Mouse (Mus musculus) activated CD4-positive, CD25-positive, alpha-beta regulatory T cell, adult 4 months (primary cell): ENCODE data around the gene L3mbtl1. TPM values are rescaled to one million over a fixed set of nuclear protein-coding genes. Genes with fewer than 3 reads are reported as not detected.
"Not testable (repeated sequence)": the region's sequence is repeated elsewhere in the genome, so short reads cannot be mapped to it uniquely, and the experiment has no call there.

Source experiments
- ATAC-seq: one replicate; pipeline ENCODE4 v1.8.0; 2017
- polyA plus RNA-seq, 2 experiments: library from polyadenylated mRNA; unstranded; fragments of 100-300 nt; shearing (Covaris generic); gene quantifications; one replicate each; pipeline ENCODE4 v1.2.1; 2017

The L3mbtl1 gene
- under 1 TPM; 0.12 to 0.64 TPM for polyA plus RNA-seq

GRCm38 (mm10) chr2:162943148-162943846 lies at the start of gene L3mbtl1:
Gene L3mbtl1, plus strand, starts transcription at chr2:162943472.
- no peak for ATAC-seq

GRCm38 (mm10) chr2:162899256-162899655 lies 44.0 kb upstream of the L3mbtl1 start:
- ATAC-seq, result not testable (repeated sequence)

DNA sequence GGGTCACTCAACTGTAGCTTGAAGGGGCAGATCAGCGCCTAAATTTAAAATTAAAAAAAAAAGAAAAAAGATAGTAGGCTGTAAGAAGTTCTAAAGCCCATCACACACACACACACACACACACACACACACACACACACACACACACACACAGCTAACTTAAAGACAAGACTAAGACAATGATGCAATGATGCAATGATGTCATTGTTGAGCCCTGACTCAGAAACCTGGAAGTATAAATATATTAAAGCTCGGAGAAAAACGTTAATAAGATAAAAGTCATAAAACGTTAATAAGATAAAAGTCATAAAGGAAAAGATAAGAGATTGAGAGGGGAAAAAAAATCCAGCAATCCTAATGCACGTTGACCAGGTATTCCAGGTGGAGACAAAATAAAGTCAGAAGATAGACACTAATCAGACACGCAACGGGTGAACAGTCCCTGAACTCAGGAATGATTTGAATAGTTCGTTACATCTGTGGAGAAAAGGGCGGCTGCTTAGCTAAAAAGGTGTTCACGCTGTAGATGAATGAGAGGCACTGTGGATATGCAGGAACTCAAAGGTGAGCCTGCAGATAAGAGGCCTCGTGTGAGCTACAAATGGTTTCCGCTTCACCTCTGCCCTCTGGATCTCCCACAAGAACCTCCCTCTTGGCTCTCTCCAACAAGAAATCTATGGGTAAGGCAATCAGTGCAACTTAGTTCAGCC lies 43.2 kb upstream of the L3mbtl1 start:
- ATAC-seq, result no peak

DNA sequence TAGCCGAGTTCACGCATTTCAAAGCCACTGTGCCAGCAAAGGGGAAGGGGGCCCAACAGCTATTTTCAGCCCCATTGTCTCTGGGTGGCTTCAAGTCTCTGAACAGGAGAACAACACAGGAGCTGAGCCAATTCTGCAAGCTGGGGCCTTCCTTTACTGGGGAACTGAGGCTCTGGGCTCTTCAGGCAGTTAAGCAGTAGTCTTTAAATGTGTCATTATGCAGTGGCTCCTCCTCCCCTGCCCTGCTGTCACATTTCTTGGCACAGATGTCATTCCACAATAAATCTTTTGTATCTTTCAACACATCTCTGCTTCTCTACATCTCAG lies 42.7 kb upstream of the L3mbtl1 start:
- ATAC-seq, result no peak

GRCm38 (mm10) chr2:162905902-162906301 lies 37.4 kb upstream of the L3mbtl1 start:
- no peak for ATAC-seq

- no peak for ATAC-seq
Measured at GRCm38 (mm10) chr2:162908052-162908491, 35.2 kb upstream of the L3mbtl1 start.

DNA sequence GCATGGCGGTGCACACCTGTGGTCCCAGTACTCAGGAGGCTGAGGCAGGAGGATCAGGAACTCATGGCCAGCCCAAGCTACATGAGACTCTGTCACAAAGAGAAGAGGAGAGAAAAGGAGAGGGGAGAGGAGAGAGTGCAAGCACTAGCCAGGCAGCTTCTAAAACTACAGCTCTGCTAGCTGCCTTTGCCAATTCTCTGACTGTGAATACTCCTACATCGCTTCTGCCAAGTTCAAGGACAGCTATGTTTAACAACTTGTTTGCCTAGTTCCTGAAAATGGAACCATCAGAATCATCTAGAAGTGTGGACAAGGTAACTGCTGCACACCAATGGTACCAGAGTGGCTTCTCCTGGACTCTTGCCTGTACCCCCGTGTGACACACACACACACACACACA lies 29.2 kb upstream of the L3mbtl1 start:
- no peak for ATAC-seq

DNA sequence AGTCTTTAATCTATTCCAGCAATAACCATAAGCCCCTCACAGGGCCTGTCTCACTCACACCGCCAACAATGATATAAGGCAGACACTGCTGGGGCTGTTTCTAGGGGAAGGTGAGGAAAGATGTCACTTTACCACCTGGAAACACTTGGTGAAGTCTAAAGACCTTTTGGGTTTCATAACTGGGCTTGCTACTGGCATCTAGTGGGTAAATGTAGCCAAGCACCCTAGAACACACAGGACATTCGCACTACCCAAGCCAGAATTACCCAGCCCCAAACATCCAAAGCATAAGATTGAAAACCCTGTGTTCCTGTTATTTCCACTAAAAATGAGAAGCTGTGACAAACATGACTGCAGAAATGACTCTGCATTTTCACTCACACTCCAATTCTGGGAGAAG lies 28.8 kb upstream of the L3mbtl1 start:
- ATAC-seq, result no peak

DNA sequence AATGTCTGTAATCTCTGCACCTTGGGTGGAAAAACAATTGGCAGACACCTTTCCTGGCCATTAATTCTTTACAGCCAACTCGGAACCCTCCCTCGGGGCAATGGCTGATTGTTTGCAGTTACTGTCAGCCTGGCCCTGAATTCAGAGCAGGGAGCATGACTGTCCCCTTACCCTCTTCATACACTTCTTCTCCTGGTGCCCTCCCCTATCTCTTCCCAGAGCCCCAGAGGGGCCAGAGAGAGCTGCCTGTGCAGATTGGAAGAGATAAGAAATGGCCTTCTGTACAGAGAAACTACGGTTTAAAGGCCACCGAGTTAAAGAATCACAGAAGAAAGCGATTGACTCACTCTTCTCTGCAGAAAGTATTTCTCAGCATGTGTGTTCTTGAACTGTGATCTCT lies 23.3 kb upstream of the L3mbtl1 start:
- no peak for ATAC-seq

DNA sequence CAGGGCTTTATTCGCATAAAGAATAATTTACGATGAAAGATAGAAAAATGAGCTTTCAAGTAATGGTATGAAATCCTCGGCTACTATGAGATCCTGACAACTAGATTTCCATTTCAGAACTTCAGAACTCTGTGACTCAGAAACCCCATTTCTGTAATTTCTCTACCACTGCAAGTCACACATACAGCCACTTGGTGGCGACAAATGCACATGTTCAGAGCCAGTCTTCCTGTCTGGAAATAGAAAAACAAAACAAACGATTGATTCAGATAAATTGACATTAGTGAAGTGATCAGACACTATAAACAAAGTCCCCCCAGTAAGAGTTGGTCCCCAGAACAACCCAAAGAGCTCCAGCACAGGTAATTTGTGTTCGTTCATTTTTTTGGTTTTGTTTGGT lies 21.1 kb upstream of the L3mbtl1 start:
- peak; percentile 80 for ATAC-seq

- ATAC-seq, result no peak
Measured at GRCm38 (mm10) chr2:162922834-162923233, 20.4 kb upstream of the L3mbtl1 start.

GRCm38 (mm10) chr2:162924126-162924525 lies 19.1 kb upstream of the L3mbtl1 start:
- no peak for ATAC-seq

GRCm38 (mm10) chr2:162927918-162928585 lies 15.2 kb upstream of the L3mbtl1 start:
- no peak for ATAC-seq

DNA sequence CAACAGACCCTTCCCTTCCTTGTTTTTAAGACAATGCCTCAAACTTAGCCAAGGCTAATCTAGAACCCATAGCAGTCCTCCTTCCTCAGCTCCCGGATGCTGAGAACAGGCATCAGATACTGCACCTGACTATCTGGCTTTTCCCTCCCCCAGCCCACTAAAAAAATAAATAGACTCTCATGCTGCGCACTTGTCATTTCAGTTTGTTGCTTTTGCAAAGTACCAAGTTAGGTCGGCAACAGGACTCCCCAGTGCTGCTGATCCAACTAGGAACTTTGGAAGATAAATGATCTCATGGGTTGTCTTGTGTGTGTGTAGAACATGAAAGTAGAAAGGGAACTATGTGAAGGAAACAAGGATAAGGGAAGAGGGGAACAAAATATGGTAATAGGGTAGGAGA lies 13.6 kb upstream of the L3mbtl1 start:
- no peak for ATAC-seq

DNA sequence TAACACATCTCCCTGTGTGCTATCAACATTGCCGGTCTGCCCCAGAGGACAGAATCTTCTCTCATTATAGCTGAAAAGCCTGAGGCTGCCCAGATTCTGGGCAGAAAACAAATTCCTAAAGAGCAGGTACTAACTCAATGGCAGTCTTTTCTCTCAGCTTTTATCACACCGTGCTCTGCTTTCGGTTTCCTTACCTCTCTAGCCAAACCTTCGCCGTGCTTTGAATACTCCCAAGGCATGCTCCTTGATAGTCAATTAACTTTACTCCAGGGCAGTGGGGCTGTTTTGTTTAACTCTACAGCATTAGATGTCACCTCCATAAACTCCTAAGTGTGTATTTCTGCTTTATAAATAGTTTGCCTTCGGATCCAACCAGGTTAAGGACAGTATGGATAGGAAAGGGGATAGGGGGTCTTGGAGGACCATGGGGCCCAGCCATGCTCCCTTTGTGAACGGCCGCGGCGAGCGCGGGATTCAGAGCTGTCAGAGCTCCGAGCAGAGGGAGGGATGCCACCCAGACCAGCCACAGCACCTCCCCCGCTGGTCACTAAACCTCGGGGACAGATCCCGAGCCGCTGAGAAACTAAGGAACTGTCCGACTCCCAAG lies 12.7 kb upstream of the L3mbtl1 start:
- ATAC-seq, result peak; percentile 15

- ATAC-seq, result peak; percentile 87
Measured at GRCm38 (mm10) chr2:162931123-162931673, 12.1 kb upstream of the L3mbtl1 start, which contains the start of gene Srsf6. Gene Srsf6, plus strand, starts transcription at chr2:162931528.

GRCm38 (mm10) chr2:162931674-162932650 lies 11.3 kb upstream of the L3mbtl1 start:
- ATAC-seq, result no peak

DNA sequence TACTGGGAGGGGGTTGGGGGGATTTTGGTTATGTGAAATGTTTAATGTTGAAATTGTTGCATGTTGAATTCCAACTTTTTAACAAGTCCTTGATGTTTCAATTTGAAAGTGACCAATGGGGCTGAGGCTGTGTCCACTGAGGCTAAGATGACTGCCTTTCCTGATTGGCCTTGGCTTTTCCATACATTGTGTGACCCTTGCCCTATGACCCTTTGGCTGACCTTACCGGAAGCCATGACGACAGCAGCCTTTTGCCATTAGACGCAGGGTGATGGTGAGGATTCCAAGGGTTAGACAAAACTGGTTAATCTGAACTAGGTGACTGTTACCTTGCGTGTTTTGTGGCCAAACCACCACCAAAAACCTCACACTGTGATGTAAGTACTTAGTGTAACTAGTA lies 10.6 kb upstream of the L3mbtl1 start:
- no peak for ATAC-seq

- ATAC-seq, result no peak
Measured at GRCm38 (mm10) chr2:162934421-162934820, 8.9 kb upstream of the L3mbtl1 start.

GRCm38 (mm10) chr2:162935700-162936099 lies 7.6 kb upstream of the L3mbtl1 start:
- no peak for ATAC-seq

- ATAC-seq, result no peak
Measured at GRCm38 (mm10) chr2:162939562-162939961, 3.7 kb upstream of the L3mbtl1 start.

GRCm38 (mm10) chr2:162943931-162944330 lies 659 bp downstream of the L3mbtl1 start:
- peak; percentile 68 for ATAC-seq
